Mouse (Mus musculus) G1E-ER4 (cell line): ENCODE results near the gene Rasgrp1. TPM values are rescaled to one million over a fixed set of nuclear protein-coding genes. Genes with fewer than 3 reads are reported as not detected.

Experiments used
- GATA1 ChIP-seq: IDR thresholded peaks from one replicate; pipeline ENCODE4 v1.8.0; 2012; ENCODE audit warnings: low read length, inconsistent platforms
- polyA plus RNA-seq: library from polyadenylated mRNA; stranded (reverse); fragments of >175 nt; gene quantifications from 2 replicates; pipeline ENCODE4 v1.2.3, GENCODE M21; 2012

Rasgrp1 gene
- polyA plus RNA-seq, 1 experiment = not detected

GRCm38 (mm10) chr2:117303391-117304350, 39.1 kb downstream of the Rasgrp1 start:
- TF ChIP-seq GATA1 = no peak

GRCm38 (mm10) chr2:117299596-117300448, 43.0 kb downstream of the Rasgrp1 start:
- TF ChIP-seq GATA1 = no peak

GRCm38 (mm10) chr2:117288291-117288690, 54.5 kb downstream of the Rasgrp1 start:
- no peak for TF ChIP-seq GATA1

- TF ChIP-seq GATA1 = no peak
Observed at GRCm38 (mm10) chr2:117263786-117264408, 78.9 kb downstream of the Rasgrp1 start.

GRCm38 (mm10) chr2:117262184-117262583, 80.6 kb downstream of the Rasgrp1 start:
- TF ChIP-seq GATA1 = no peak

- TF ChIP-seq GATA1 = no peak
Observed at GRCm38 (mm10) chr2:117257617-117258016, 85.2 kb downstream of the Rasgrp1 start.

- no peak for TF ChIP-seq GATA1
Observed at GRCm38 (mm10) chr2:117255415-117255814, 87.4 kb downstream of the Rasgrp1 start.

- TF ChIP-seq GATA1 = no peak
Observed at GRCm38 (mm10) chr2:117250001-117250510, 92.7 kb downstream of the Rasgrp1 start.

GRCm38 (mm10) chr2:117249255-117250000, 93.4 kb downstream of the Rasgrp1 start, which contains the start of gene Fam98b:
Gene Fam98b, plus strand, starts transcription at chr2:117249739.
- TF ChIP-seq GATA1 = no peak

GRCm38 (mm10) chr2:117241953-117242352, 100.8 kb downstream of the Rasgrp1 start:
- no peak for TF ChIP-seq GATA1

GRCm38 (mm10) chr2:117231257-117231656, 111.5 kb downstream of the Rasgrp1 start:
- TF ChIP-seq GATA1 = no peak

- no peak for TF ChIP-seq GATA1
Observed at GRCm38 (mm10) chr2:117230261-117230660, 112.5 kb downstream of the Rasgrp1 start.

Other genes starting within 250 kb of the Rasgrp1 start
- gene Spred1, start 221.6 kb downstream of the Rasgrp1 start, polyA plus RNA-seq = 5.6 and 6.3 TPM in 2 replicates
- 9.3 and 9.7 TPM in 2 replicates for gene Fam98b, start 93.3 kb downstream of the Rasgrp1 start, polyA plus RNA-seq